Mouse (Mus musculus) liver, embryonic 16.5 days (tissue): ENCODE results near the gene Dcxr. TPM values are rescaled to one million over a fixed set of nuclear protein-coding genes. Genes with fewer than 3 reads are reported as not detected.
A peak's percentile ranks its signal among the peaks of the same experiment; 100 is the strongest.
"Not testable (repeated sequence)": the region's sequence is repeated elsewhere in the genome, so short reads cannot be mapped to it uniquely, and the experiment has no call there.

Experiments used
- ATAC-seq: fragments of 200-750 bp; cut with Nextera tagmentation; 2 replicates; pipeline ENCODE4 v1.8.0; 2017; ENCODE audit warnings: low read depth, mild to moderate bottlenecking, moderate number of reproducible peaks, moderate library complexity
- H3K27ac ChIP-seq: fragments of 300-500 bp; sonication (generic); 2 replicates; pipeline ENCODE4 v1.5.1; 2014; ENCODE audit warnings: mild to moderate bottlenecking, low read length
- H3K27me3 ChIP-seq: fragments of 300-500 bp; sonication (generic); 2 replicates; pipeline ENCODE4 v1.6.1; 2014; ENCODE audit warnings: low read depth, low read length, mixed read lengths; ENCODE audit not compliant: control insufficient read depth, insufficient read depth
- H3K36me3 ChIP-seq: fragments of 300-500 bp; sonication (generic); 2 replicates; pipeline ENCODE4 v1.6.1; 2014; ENCODE audit warnings: mild to moderate bottlenecking; ENCODE audit not compliant: control insufficient read depth, insufficient read depth
- H3K4me1 ChIP-seq: fragments of 300-500 bp; sonication (generic); 2 replicates; pipeline ENCODE4 v1.6.1; 2014; ENCODE audit warnings: low read depth, low read length, mixed read lengths; ENCODE audit not compliant: control insufficient read depth
- H3K4me2 ChIP-seq: fragments of 300-500 bp; sonication (generic); 2 replicates; pipeline ENCODE4 v1.6.1; 2014; ENCODE audit warnings: low read depth, low read length, mixed read lengths
- H3K4me3 ChIP-seq: fragments of 300-500 bp; sonication (generic); 2 replicates; pipeline ENCODE4 v1.5.1; 2014; ENCODE audit warnings: low read depth, mild to moderate bottlenecking, low read length
- H3K9ac ChIP-seq: fragments of 300-500 bp; sonication (generic); 2 replicates; pipeline ENCODE4 v1.6.1; 2014; ENCODE audit warnings: low read depth, low read length
- H3K9me3 ChIP-seq: fragments of 300-500 bp; sonication (generic); replicated peaks from 2 replicates; pipeline ENCODE4 v1.6.1; 2016; ENCODE audit warnings: low read length; ENCODE audit not compliant: control insufficient read depth
- WGBS: fragments of 180-500 bp; shearing (Covaris S2); extraction: QIAGEN DNeasy Blood & Tissue Kit; methylation state at CpG from one replicate; pipeline ENCODE4 v1.1.7; 2014; ENCODE audit not compliant: insufficient replicate concordance; 5-methylcytosine and 5-hydroxymethylcytosine counted together
- polyA plus RNA-seq: library from polyadenylated mRNA; unstranded; fragments of >200 nt; fragmentation: Nextera tagmentation; extraction: Ambion mirVana; gene quantifications from 2 replicates; pipeline ENCODE4 v1.2.1, GENCODE M21; 2015

Gene Dcxr
- polyA plus RNA-seq, 1 experiment from 2014 or later = 27.9 TPM

- Histone ChIP-seq H3K27ac (no peak overlapping the region), H3K4me2 (no peak overlapping the region), H3K9ac (no peak overlapping the region), H3K27me3 (no peaks in the 10 kb centered on the region), H3K4me3 (no peak overlapping the region), H3K9me3 (no peaks in the 10 kb centered on the region), H3K36me3 (no peaks in the 10 kb centered on the region), H3K4me1 (peaks cover 3% of the 10 kb centered on the region; the same call in 1 of the 2 replicates)
- 50% methylated on average over 3 of the region's 3 CpGs for WGBS
- ATAC-seq = no peak
These were observed 37.7 kb downstream of the Dcxr start for GRCm38 (mm10) chr11:120689365-120689764.

- ATAC-seq = no peak
- Histone ChIP-seq H3K4me2 (no peak overlapping the region), H3K9me3 (no peaks in the 10 kb centered on the region), H3K4me3 (no peak overlapping the region), H3K27me3 (no peaks in the 10 kb centered on the region), H3K36me3 (no peaks in the 10 kb centered on the region), H3K4me1 (peaks cover 3% of the 10 kb centered on the region; the same call in 1 of the 2 replicates), H3K9ac (no peak overlapping the region), H3K27ac (no peak overlapping the region)
- WGBS = 76% methylated on average over 20 of the region's 20 CpGs
These were observed 40.3 kb downstream of the Dcxr start for GRCm38 (mm10) chr11:120686650-120687272.

DNA sequence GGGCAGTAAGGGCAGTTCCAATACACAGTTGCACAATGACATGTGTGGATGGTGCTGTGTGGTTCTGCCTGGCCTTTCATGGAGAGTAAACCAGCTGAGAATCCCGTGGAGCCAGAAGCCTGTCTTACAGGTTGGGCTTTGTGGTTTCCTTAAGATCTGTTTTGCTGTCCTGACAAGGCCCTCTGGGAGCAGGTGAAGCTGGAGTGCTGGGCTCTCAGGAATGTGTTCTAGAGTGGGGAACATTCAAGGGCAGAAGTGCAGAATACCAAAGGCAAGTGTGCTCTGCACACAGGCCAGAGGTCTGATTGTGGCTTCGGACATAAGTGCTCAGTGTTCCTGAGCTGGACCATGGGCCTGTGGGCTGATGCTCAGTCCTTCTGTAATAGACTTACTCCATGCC, 42.4 kb downstream of the Dcxr start:
- 71% methylated on average over 2 of the region's 2 CpGs for WGBS
- Histone ChIP-seq H3K9me3 (no peaks in the 10 kb centered on the region), H3K27me3 (no peaks in the 10 kb centered on the region), H3K36me3 (0 out of 2 replicates have a peak, but pooled peaks cover 2% of the 10 kb centered on the region), H3K27ac (no peak overlapping the region), H3K4me1 (peaks cover 3% of the 10 kb centered on the region; the same call in 1 of the 2 replicates), H3K9ac (no peak overlapping the region), H3K4me3 (no peak overlapping the region), H3K4me2 (no peak overlapping the region)
- no peak for ATAC-seq

- H3K9me3 ChIP-seq = no peaks in the 10 kb centered on the region
- H3K27ac ChIP-seq = no peak overlapping the region
- no peaks in the 10 kb centered on the region for H3K27me3 ChIP-seq
- H3K4me3 ChIP-seq = no peak overlapping the region
- H3K36me3 ChIP-seq = 0 out of 2 replicates have a peak, but pooled peaks cover 2% of the 10 kb centered on the region
- peaks cover 3% of the 10 kb centered on the region; the same call in 1 of the 2 replicates for H3K4me1 ChIP-seq
- no peak for ATAC-seq
- H3K4me2 ChIP-seq = no peak overlapping the region
- no peak overlapping the region for H3K9ac ChIP-seq
- WGBS = 66% methylated on average over 2 of the region's 2 CpGs
These were observed 43.0 kb downstream of the Dcxr start for GRCm38 (mm10) chr11:120684086-120684485.

DNA sequence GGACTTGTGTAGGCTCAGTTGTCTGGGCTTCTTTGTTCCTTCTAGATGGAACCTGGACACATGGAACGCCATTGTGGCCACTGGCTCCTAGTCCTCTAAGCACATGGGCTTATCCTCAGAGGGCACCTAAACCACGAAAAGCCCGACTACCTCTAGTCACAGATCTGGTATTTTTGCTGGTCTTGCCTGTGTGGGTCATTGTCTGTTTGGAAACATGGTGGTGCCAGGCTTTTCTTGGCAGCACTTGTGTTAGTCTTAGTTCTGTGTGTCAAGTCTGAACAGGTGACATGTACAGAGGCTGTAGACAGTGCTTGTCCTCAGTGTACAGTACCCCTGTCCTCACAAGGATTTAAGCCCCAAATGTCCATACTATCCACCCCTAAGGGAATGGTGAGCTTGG, 43.5 kb downstream of the Dcxr start:
- Histone ChIP-seq H3K27me3 (no peaks in the 10 kb centered on the region), H3K4me2 (no peak overlapping the region), H3K9ac (no peak overlapping the region), H3K9me3 (no peaks in the 10 kb centered on the region), H3K4me1 (peaks cover 3% of the 10 kb centered on the region; the same call in 1 of the 2 replicates), H3K4me3 (no peak overlapping the region), H3K36me3 (0 out of 2 replicates have a peak, but pooled peaks cover 2% of the 10 kb centered on the region), H3K27ac (no peak overlapping the region)
- WGBS = 53% methylated on average over 3 of the region's 3 CpGs
- ATAC-seq = no peak

GRCm38 (mm10) chr11:120682683-120683082, 44.4 kb downstream of the Dcxr start:
- H3K36me3 ChIP-seq = 0 out of 2 replicates have a peak, but pooled peaks cover 2% of the 10 kb centered on the region
- no peaks in the 10 kb centered on the region for H3K9me3 ChIP-seq
- peaks cover 3% of the 10 kb centered on the region; the same call in 1 of the 2 replicates for H3K4me1 ChIP-seq
- no peak overlapping the region for H3K4me2 ChIP-seq
- 69% methylated on average over 5 of the region's 5 CpGs for WGBS
- H3K4me3 ChIP-seq = no peak overlapping the region
- no peaks in the 10 kb centered on the region for H3K27me3 ChIP-seq
- H3K27ac ChIP-seq = no peak overlapping the region
- no peak overlapping the region for H3K9ac ChIP-seq
- no peak for ATAC-seq

- peak; percentile 53; the same call in 1 of the 2 replicates for ATAC-seq
- Histone ChIP-seq H3K36me3 (0 out of 2 replicates have a peak, but pooled peaks cover 2% of the 10 kb centered on the region), H3K4me2 (no peak overlapping the region), H3K4me1 (no peaks in the 10 kb centered on the region), H3K4me3 (no peak overlapping the region), H3K9me3 (no peaks in the 10 kb centered on the region), H3K27me3 (no peaks in the 10 kb centered on the region), H3K27ac (no peak overlapping the region), H3K9ac (no peak overlapping the region)
- 71% methylated on average over 3 of the region's 3 CpGs for WGBS
These were observed 47.2 kb downstream of the Dcxr start for GRCm38 (mm10) chr11:120679909-120680308.

- H3K9ac ChIP-seq = no peak overlapping the region
- no peaks in the 10 kb centered on the region for H3K27me3 ChIP-seq
- 75% methylated on average over 4 of the region's 4 CpGs for WGBS
- no peak overlapping the region for H3K27ac ChIP-seq
- no peak overlapping the region for H3K4me3 ChIP-seq
- H3K36me3 ChIP-seq = 0 out of 2 replicates have a peak, but pooled peaks cover 2% of the 10 kb centered on the region
- H3K9me3 ChIP-seq = no peaks in the 10 kb centered on the region
- H3K4me1 ChIP-seq = peaks cover 14% of the 10 kb centered on the region
- H3K4me2 ChIP-seq = no peak overlapping the region
- no peak for ATAC-seq
These were observed 50.1 kb downstream of the Dcxr start for GRCm38 (mm10) chr11:120676951-120677350.

DNA sequence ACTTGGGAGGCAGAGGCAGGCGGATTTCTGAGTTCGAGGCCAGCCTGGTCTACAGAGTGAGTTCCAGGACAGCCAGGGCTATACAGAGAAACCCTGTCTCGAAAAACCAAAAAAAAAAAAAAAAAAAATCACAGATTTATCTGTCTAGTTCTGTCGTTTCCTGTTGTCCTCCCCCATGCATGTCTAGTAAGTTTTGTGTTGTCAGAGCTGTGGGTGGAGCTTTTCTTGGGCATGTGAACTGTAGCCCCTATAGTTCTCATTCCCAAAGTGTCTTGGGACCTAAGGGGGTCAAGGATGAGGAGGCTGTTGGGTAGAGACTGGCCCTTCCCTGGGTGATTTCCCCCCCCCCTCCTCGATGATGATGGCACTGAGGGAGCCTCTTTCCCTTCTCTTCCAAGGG, 51.2 kb downstream of the Dcxr start:
- not testable (repeated sequence) for H3K9ac ChIP-seq, H3K27me3 ChIP-seq, H3K36me3 ChIP-seq, H3K27ac ChIP-seq, ATAC-seq, H3K9me3 ChIP-seq, H3K4me3 ChIP-seq, H3K4me2 ChIP-seq
- WGBS = 65% methylated on average over 3 of the region's 5 CpGs
- H3K4me1 ChIP-seq = peaks cover 14% of the 10 kb centered on the region
